Mouse (Mus musculus): ENCODE measurements at regions not wholly inside any gene's neighbourhood (a gene's known extent, or its start where the extent isn't known, plus 50 kb on each side); places are given as distances from the start of the nearest gene placed in this dataset.

- no peak for DNase-seq
- intact Hi-C loops (cut with DNase I): no loop called here
Observed at GRCm38 (mm10) chr2:11416122-11416521, 137.8 kb downstream of the Pfkfb3 start.

- intact Hi-C loops (cut with DNase I): no loop called here
- no peak for DNase-seq
Observed at GRCm38 (mm10) chr2:11412521-11412920, 141.4 kb downstream of the Pfkfb3 start.

GRCm38 (mm10) chr2:11408497-11408896 is 145.4 kb downstream of the Pfkfb3 start:
- intact Hi-C loops (cut with DNase I): no loop called here
- no peak for DNase-seq

DNA sequence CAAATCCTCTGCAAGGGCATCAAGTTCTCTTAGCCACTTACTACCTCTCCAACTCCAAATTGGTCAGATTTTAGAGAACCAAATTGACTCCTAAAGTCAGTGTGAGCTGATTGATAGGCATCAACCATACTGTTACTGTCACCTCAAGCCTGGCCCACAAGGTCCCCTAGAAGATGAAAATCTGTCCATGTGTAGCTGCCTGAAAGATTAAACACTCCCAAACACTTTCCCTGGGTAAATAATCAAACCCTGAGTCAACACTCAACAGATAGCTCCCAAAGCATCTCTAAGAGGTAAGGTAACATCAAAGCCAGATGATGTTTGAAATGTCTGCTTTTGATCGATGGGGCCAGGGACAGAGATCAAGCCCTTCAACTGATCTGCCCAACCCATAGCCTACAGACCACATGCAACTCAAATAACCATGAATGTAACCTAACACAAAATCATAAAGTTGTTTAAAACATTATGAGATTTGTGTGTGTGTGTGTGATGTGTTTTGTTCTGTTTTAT is 147.7 kb downstream of the Pfkfb3 start:
- intact Hi-C loops (cut with DNase I): no loop called here
- DNase-seq: no peak

DNA sequence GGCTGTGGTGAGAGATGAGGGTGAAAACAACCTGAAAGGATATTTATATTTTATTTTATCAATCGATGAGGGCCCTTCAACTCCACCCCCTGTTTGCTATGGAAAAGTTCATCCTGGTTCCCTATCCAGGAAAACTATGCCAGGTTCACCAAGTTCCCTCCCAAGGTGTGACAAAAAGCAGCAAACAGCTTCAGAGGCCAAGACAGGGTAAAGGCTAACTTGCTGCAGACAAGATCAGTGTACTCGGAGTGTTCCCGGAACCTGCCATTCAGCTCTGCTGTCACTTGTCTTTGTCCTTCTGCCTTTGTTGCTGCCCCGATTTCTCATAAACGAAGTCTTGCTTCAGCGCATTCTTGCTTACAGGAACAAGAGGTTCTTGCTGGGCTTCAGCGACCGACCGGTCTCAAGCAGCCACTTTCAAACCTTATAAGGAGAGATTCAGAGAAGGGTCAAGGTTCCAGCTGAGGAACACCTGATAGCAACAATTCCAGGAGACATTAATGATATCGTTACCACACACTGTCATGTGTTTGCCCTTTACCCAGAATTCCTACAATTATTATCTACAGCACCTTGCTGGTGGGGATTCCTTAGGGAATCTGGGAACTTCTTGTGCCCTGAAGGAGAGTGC is 151.5 kb downstream of the Pfkfb3 start:
- intact Hi-C loops (cut with DNase I): no loop called here
- no peak for DNase-seq

- intact Hi-C loops (cut with DNase I): no loop called here
- no peak for DNase-seq
Observed at GRCm38 (mm10) chr2:11399411-11399810, 154.5 kb downstream of the Pfkfb3 start.

- intact Hi-C loops (cut with DNase I): no loop called here
- no peak for DNase-seq
Observed at GRCm38 (mm10) chr2:11398949-11399348, 154.9 kb downstream of the Pfkfb3 start.

- DNase-seq: no peak
- intact Hi-C loops (cut with DNase I): no loop called here
Observed at GRCm38 (mm10) chr2:11398391-11398790, 155.5 kb downstream of the Pfkfb3 start.

GRCm38 (mm10) chr2:11396835-11397234 is 157.0 kb downstream of the Pfkfb3 start:
- DNase-seq: no peak
- intact Hi-C loops (cut with DNase I): no loop called here

DNA sequence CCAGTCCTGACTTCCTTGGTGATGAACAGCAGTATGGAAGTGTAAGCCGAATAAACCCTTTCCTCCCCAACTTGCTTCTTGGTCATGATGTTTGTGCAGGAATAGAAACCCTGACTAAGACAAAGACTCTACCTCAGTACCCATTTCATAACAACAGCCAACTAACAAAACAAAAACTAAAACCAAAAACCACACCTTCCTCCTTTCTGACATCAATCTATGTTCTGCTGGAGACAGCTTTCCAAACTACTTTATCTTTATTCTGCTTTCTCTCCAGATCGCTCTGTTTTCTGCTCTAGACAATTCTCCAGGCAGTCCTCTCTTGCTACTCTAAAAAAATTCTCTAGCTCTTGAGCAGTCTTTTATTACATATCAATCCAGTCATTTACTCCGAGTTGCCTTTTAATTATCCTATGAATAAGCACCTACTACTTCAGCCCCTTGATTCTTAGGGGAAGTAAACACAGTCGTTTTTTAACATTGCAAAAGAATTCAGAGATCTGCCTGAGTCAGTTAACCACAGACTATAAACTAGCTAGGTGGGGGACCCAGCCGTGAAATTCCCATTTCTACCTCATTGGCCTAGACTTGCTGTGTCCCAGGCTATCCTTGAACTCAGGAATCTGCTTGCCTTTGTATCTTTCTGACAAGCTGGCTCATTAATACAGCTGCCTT is 159.1 kb downstream of the Pfkfb3 start:
- no peak for DNase-seq
- intact Hi-C loops (cut with DNase I): no loop called here

DNA sequence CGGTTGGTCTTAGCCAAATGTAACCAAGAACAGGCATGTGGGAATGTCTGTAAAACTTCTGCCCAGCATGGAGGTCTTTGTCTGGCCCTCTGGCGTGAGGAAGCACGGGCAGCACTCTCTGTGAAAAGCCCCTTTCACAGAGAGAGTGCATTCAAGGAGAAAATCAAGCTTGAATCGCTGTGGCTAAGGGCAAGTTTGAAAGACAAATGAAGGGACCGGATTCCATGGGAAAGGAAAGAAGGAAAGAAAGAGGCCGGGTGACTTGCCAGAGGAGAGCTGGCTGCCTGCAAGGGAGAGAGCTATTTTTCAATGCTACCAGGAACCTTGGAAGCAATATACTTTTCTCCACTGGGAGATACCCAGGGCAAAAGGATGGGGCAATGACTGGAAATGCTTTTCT is 162.2 kb downstream of the Pfkfb3 start:
- intact Hi-C loops (cut with DNase I): no loop called here
- DNase-seq: no peak

DNA sequence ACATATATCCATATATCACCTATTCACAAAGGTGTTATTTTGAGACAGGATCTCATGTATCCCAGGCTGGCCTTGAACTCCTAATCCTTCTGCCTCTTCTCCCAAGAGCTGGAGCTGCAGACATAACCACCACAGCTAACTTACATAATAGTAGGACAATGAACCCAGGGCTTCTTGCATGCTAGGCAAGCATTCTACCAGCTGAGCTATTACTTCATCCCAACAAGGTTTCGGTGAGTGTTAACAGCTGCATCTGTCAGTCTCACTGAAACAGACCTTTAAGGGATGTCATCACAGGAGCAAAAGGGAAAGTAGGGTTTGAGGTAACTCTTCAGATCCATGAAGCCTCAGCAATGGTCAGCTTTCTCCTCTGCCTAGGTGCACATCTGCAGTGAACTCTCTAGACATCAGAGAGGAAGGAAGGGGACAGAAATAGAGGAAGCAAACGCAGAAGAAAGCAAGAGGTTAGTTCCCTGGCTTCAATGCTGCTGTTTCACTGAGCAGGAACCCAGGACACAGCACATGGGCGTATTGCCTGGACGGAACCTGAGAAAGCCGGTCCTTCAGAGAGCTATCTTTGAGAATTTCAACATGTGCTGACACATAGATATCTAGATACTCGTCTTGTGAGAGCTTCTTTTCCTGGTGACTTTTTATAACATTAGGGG is 163.1 kb downstream of the Pfkfb3 start:
- intact Hi-C loops (cut with DNase I): no loop called here
- DNase-seq: no peak

GRCm38 (mm10) chr2:11387623-11388022 is 166.3 kb downstream of the Pfkfb3 start:
- intact Hi-C loops (cut with DNase I): no loop called here
- DNase-seq: no peak

GRCm38 (mm10) chr2:11383815-11384214 is 170.1 kb downstream of the Pfkfb3 start:
- intact Hi-C loops (cut with DNase I): no loop called here
- DNase-seq: no peak

GRCm38 (mm10) chr2:11377213-11377612 is 176.7 kb downstream of the Pfkfb3 start:
- DNase-seq: peak; percentile 49 to 56
- intact Hi-C loops (cut with DNase I): loop anchor here (5.0 kb wide), 1 partner anchor 125 kb away; no protein-coding TSS in a partner anchor

DNA sequence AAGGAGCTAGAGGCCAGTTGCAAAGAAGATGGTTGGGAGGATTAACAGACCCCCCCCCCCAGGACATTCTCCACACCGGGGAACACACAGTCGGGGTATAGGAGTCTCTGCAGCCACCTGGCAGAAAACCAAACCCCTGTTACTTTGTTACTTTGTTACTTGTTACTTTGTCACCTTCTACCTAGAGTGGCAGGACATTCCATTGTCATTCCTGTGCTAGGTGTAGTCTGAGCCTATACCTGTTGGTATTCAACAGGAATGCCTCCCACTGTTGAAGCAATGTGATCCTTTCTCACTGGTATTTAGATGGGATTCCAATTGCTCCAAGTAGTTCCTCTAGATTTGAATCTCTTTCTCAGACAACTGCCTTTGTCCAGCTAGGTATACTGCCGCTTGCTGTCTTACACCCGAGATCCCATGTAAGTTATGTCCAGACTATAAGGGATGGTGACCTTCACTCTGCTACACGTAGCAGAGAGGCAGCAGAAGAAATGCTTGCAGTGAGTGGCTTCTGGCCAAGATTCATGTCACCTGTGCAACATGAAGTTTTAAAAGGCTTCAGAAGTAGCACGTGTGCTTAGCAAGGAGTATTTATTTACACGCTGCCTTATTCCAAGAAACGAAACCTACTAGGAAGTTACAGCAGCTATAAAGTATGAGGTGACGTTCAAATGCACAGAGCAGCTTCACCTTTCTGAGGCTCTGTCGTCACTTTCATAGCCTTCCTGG is 178.0 kb downstream of the Pfkfb3 start:
- no peak for DNase-seq
- intact Hi-C loops (cut with DNase I): loop anchor here (5.0 kb wide), 1 partner anchor 126 kb away; no protein-coding TSS in a partner anchor

GRCm38 (mm10) chr2:11375092-11375491 is 178.8 kb downstream of the Pfkfb3 start:
- peak; percentile 66 to 68 for DNase-seq
- intact Hi-C loops (cut with DNase I): loop anchor here (5.0 kb wide), 1 partner anchor 127 kb away; no protein-coding TSS in a partner anchor

- DNase-seq: no peak
- intact Hi-C loops (cut with DNase I): no loop called here
Observed at GRCm38 (mm10) chr2:11370273-11370672, 183.6 kb downstream of the Pfkfb3 start.

GRCm38 (mm10) chr2:11367319-11367718 is 186.6 kb downstream of the Pfkfb3 start:
- no peak for DNase-seq
- intact Hi-C loops (cut with DNase I): no loop called here

- intact Hi-C loops (cut with DNase I): no loop called here
- peak in 1 of 2 experiments; percentile 12 for DNase-seq
Observed at GRCm38 (mm10) chr2:11365815-11366214, 188.1 kb downstream of the Pfkfb3 start.

DNA sequence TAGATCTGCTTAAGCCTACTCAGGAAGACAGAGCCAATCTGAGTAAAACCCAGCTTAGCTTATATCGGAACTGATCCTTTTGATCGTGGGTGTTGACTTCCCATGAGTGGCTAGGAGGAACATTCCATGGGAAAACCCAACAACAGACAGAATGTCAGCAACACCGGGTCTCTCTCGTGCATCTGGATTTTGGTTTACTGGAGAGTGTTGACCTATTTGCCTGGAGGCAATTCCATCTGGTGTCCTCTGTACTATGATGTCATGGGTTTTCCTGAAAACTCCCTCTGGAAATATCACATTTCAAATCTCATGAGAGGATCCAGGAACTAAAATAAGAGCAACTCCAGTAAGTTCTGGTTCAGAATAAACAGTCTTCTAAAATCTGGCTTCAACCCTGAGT is 188.5 kb downstream of the Pfkfb3 start:
- peak; percentile 50 to 55 for DNase-seq
- intact Hi-C loops (cut with DNase I): no loop called here

Data from heart, postnatal 10 days (tissue).